Mouse (Mus musculus) lung, postnatal 4 days (tissue): Measurements from ENCODE around the gene Usb1.
"Not testable (repeated sequence)": the region's sequence is repeated elsewhere in the genome, so short reads cannot be mapped to it uniquely, and the experiment has no call there.

Experiments used
- DNase-seq, 2 experiments: peaks; one replicate each; pipeline ENCODE4 v3.0.0; 2021

The Usb1 gene

GRCm38 (mm10) chr8:95375374-95375930 is 43.4 kb downstream of the Usb1 start:
- DNase-seq, result no peak

GRCm38 (mm10) chr8:95376309-95376999 is 44.4 kb downstream of the Usb1 start:
- no peak for DNase-seq

- DNase-seq, result no peak
These were observed 45.0 kb downstream of the Usb1 start for GRCm38 (mm10) chr8:95377101-95377500.

GRCm38 (mm10) chr8:95377863-95378291 is 45.8 kb downstream of the Usb1 start:
- peak; percentile 78 to 91 for DNase-seq

GRCm38 (mm10) chr8:95378928-95379327 is 46.8 kb downstream of the Usb1 start:
- DNase-seq, result not testable (repeated sequence)

- DNase-seq, result no peak
These were observed 48.9 kb downstream of the Usb1 start for GRCm38 (mm10) chr8:95380953-95381352.

- no peak for DNase-seq
These were observed 49.5 kb downstream of the Usb1 start for GRCm38 (mm10) chr8:95381595-95381994.

- DNase-seq, result no peak
These were observed 52.4 kb downstream of the Usb1 start for GRCm38 (mm10) chr8:95384501-95384900.

GRCm38 (mm10) chr8:95386037-95386436 is 54.0 kb downstream of the Usb1 start:
- no peak for DNase-seq

GRCm38 (mm10) chr8:95387221-95387620 is 55.1 kb downstream of the Usb1 start:
- no peak for DNase-seq

- DNase-seq, result no peak
These were observed 55.9 kb downstream of the Usb1 start for GRCm38 (mm10) chr8:95387936-95388335.

GRCm38 (mm10) chr8:95390312-95390711 is 58.2 kb downstream of the Usb1 start:
- no peak for DNase-seq

- DNase-seq, result no peak
These were observed 59.0 kb downstream of the Usb1 start for GRCm38 (mm10) chr8:95391101-95391500.

- DNase-seq, result peak; percentile 60 to 78
These were observed 60.5 kb downstream of the Usb1 start for GRCm38 (mm10) chr8:95392604-95393003.

GRCm38 (mm10) chr8:95395186-95395918 is 63.3 kb downstream of the Usb1 start:
- no peak for DNase-seq

- DNase-seq, result no peak
These were observed 64.7 kb downstream of the Usb1 start for GRCm38 (mm10) chr8:95396752-95397151.
